Mouse (Mus musculus) bone marrow, adult 2 months (tissue): ENCODE results near the gene Prc1. TPM values are rescaled to one million over a fixed set of nuclear protein-coding genes. Genes with fewer than 3 reads are reported as not detected.

Source experiments
- H3K27ac ChIP-seq: fragments of 200-500 bp; 2 replicates; pipeline ENCODE4 v1.5.1; 2012; ENCODE audit warnings: low read depth, mild to moderate bottlenecking, control low read depth, inconsistent platforms, low read length; ENCODE audit not compliant: control insufficient read depth, poor library complexity, insufficient read depth
- H3K4me1 ChIP-seq: fragments of 200-500 bp; 2 replicates; pipeline ENCODE4 v1.6.1; 2011; ENCODE audit warnings: low read length; ENCODE audit not compliant: control insufficient read depth, insufficient read depth
- H3K4me3 ChIP-seq: fragments of 200-500 bp; replicated peaks from 2 replicates; pipeline ENCODE3; 2011; ENCODE audit warnings: mild to moderate bottlenecking, low read depth, low read length, control low read depth; ENCODE audit not compliant: control insufficient read depth
- CTCF ChIP-seq: fragments of 200-500 bp; IDR thresholded peaks from 2 replicates; pipeline ENCODE4 v1.5.1; 2011; ENCODE audit warnings: low read length, control low read depth; ENCODE audit not compliant: control insufficient read depth, insufficient read depth
- POLR2A ChIP-seq: fragments of 200-500 bp; IDR thresholded peaks from 2 replicates; pipeline ENCODE4 v1.6.1; 2011; ENCODE audit warnings: low read depth, mild to moderate bottlenecking, control low read depth, low read length, borderline replicate concordance; ENCODE audit not compliant: control insufficient read depth
- WGBS: fragments of 180-500 bp; shearing (Covaris S2); methylation state at CpG from one replicate; pipeline ENCODE4 v1.1.7; 2018; 5-methylcytosine and 5-hydroxymethylcytosine counted together
- polyA plus RNA-seq: library from polyadenylated mRNA; stranded (reverse); fragments of >200 nt; gene quantifications from 2 replicates; pipeline ENCODE4 v1.2.4, GENCODE M21; 2011; ENCODE audit warnings: low replicate concordance; ENCODE audit not compliant: missing spikeins, insufficient read depth, insufficient read length

The Prc1 gene
- polyA plus RNA-seq, 1 experiment = 172 TPM

DNA sequence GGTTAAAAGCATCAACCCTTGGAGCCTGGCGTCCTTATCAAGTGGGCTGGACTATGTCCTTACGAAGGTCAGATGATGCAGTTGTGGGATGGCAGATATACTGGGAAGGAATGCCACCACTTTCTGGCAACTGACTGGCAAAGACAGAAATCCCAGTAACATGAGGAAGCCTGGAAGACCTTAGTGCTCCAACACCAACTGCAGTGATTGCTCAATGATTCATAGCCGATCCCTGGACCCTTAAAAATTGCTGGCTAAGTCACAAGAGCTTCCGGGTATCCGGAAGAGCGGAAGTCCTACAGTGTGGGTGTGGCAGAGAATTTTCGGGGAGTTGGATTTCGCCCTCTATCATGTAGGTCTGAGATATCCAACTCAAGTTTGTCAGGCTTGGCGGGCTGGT, 51.9 kb downstream of the Prc1 start:
- 83% methylated on average over 9 of the region's 9 CpGs for WGBS
- H3K4me1 ChIP-seq = peaks cover 5% of the 10 kb centered on the region

DNA sequence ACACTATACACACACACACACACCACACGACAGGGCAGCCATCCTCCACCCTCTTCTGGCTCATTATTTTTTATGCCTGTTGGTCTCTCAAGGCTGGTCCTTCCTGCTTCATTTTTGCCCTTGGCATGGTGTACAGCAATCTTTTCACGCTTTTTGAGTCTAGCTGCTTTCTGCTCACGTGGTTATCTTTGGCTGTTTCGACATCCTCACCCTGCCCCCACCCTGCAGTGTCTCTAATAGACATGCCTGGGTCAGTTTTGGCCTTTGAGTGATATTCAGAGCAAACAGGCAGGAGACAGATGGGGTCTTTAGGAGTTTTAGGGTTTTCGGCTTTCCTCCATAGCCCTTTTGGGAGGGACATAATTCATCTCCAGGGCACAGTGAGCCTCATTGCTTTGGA, 52.6 kb downstream of the Prc1 start:
- H3K4me3 ChIP-seq = no peak overlapping the region
- TF ChIP-seq POLR2A = no peak
- no peak for TF ChIP-seq CTCF
- H3K4me1 ChIP-seq = peaks cover 5% of the 10 kb centered on the region
- 54% methylated on average over 5 of the region's 5 CpGs for WGBS
- no peak overlapping the region for H3K27ac ChIP-seq

More for the DNA sequence above, 51.9 kb downstream of the Prc1 start:
- no peak for TF ChIP-seq POLR2A
- no peak for TF ChIP-seq CTCF
- H3K27ac ChIP-seq = no peak overlapping the region
- no peak overlapping the region for H3K4me3 ChIP-seq

DNA sequence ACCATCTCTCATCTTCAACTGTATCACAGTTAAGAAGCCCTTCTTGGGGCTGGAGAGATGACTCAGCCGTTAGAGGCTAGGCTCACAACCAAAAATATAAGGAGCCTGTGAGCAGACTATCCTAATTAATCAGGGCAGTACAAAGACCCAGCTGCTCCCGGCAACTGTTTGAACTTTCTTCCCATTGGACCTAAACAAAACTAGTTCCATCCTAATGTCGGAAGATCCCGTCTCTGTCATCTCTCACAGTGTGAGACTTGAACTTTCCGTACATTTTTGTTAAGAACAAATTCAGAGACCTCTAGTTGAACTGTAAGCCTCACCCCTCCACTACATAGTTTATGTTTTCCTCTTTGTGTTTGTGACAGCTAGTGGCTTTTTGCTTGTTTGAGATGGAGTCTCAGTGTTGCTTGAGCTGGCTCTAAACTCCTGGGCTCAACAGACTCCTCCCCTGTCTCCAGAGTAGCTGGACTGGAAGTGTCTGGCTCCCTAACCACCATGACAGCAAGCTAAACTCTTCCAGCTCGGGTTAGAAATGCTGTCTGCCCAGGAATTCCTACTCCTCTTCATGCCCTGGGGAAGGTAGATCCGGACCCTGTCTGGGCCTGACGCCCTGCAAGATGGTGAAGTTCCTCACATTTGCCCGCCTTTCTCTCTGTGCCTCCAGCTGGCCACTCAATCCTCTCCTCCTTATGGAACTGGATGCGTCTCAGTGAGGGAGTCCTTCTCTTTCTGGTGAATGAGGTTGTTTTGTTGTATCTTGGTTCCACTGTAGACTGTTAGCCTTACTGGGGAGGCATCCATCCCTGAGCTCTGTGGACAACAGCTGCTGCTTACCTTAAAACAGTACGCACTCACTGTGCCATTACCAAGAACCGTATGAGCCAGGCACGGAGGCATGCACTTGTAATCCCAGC, 53.7 kb downstream of the Prc1 start:
- WGBS = 76% methylated on average over 13 of the region's 13 CpGs
- TF ChIP-seq CTCF = no peak
- TF ChIP-seq POLR2A = no peak
- Histone ChIP-seq H3K4me1 (peaks cover 5% of the 10 kb centered on the region), H3K27ac (no peak overlapping the region), H3K4me3 (no peak overlapping the region)

DNA sequence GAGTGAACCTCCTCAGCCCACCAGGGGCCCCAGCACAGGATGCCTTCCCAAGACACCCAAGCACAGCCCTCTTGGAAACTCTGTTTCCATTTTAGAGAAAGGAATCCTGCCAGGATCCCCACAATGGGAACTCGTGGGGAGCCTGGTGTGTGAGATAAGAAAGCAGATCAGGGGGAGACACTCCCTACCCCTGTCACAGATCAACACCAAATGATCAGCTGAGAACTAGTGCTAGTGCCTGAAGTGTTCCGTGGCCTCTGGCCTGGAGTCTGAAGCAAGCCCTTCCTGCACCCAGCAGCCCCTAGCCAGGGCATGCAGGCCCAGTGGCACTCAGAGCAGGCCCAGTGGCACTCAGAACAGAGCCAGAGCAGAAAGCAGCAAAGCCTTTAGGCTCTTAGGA, 56.6 kb downstream of the Prc1 start:
- H3K4me3 ChIP-seq = no peak overlapping the region
- H3K4me1 ChIP-seq = no peaks in the 10 kb centered on the region
- WGBS = 59% methylated on average over 2 of the region's 2 CpGs

DNA sequence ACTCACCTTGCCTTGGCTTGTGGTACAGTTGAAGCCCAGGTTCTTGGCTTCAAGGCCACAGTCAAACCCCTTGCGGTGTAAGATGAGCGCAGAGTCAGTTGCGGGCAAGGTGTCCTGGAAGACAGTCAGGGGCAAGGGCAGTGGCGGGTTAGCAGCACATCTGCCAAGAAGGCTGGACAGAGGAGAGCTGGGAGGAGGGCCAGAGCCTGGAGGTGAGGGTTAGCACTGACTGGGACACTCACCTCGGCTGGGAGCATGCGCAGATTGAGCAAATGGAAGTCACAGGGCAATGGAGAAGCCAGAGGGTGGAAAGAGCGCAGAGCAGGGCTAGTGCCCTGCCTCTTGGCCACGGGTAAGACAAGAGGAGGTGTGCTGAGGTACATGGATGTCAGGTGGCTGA, 58.7 kb downstream of the Prc1 start:
- 90% methylated on average over 8 of the region's 8 CpGs for WGBS
- TF ChIP-seq POLR2A (no peak), CTCF (no peak)
- Histone ChIP-seq H3K4me3 (no peak overlapping the region), H3K4me1 (no peaks in the 10 kb centered on the region), H3K27ac (no peak overlapping the region)

More for the DNA sequence above, 56.6 kb downstream of the Prc1 start:
- TF ChIP-seq POLR2A (no peak), CTCF (no peak)
- no peak overlapping the region for H3K27ac ChIP-seq

DNA sequence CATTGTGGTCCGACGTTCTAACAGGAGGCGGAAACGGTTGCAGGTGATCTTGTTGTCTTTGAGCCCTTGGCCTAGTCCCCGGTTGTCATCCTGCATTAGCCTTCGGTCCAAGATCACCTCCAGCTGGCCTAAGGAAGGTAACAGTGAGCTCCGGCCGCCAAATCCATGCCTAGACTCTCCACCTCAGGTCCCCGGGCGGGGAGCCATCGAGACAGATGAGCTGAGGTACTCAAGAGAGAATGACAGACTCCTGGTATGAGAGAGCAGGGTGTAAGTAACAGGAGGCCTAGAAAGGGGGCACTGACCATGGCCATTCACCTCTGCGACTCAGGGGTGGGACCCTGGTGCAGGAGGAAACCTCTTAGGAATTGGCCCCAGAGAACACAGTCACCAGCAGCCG, 62.1 kb downstream of the Prc1 start:
- Histone ChIP-seq H3K4me3 (no peak overlapping the region), H3K27ac (no peak overlapping the region), H3K4me1 (peaks cover 1% of the 10 kb centered on the region; the same call in 1 of the 2 replicates)
- WGBS = 88% methylated on average over 13 of the region's 13 CpGs
- TF ChIP-seq CTCF (no peak), POLR2A (no peak)

DNA sequence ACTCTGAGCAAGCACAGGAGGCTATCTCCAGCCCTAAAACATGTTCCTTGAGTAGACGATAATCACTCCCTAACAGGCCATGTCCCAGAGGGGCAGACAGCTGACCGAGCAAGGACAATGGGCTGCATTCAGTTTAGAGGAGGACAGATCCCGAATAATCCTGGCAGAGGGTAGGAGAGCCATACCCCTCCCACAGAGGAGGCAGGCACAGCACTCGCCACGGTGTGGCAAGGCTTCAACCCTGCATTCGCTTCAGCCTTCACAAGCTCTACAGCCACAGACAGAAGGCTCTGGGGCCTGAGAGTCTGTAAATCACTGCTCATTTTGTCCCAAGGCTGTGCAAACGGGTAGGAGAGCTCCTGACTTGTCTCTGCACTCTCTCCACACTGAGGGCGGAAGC, 62.9 kb downstream of the Prc1 start:
- peaks cover 1% of the 10 kb centered on the region; the same call in 1 of the 2 replicates for H3K4me1 ChIP-seq

DNA sequence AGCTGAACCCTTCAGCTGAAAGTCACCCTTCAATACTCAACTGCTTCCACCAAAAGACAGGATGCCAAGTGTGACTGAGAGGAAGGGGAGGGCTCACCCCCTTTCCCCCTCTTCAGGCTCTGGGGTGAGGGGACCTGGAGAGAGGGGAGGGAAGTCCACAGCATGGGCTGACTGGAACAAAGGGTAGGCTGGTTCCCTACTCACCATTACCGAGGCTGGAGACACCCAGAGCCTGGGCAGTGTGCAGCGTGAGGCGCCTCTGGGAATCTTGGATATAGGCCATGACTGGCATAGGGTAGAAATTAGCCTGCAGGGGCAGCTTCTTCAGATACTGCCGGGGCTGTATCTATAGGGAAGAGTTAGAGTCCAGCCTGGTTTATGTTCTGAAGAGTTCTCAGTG, 63.8 kb downstream of the Prc1 start:
- WGBS = 78% methylated on average over 4 of the region's 4 CpGs
- no peak overlapping the region for H3K4me3 ChIP-seq
- TF ChIP-seq POLR2A (no peak), CTCF (no peak)

More for the DNA sequence above, 62.9 kb downstream of the Prc1 start:
- Histone ChIP-seq H3K4me3 (no peak overlapping the region), H3K27ac (no peak overlapping the region)
- TF ChIP-seq CTCF = no peak
- TF ChIP-seq POLR2A = no peak
- WGBS = 88% methylated on average over 8 of the region's 8 CpGs

DNA sequence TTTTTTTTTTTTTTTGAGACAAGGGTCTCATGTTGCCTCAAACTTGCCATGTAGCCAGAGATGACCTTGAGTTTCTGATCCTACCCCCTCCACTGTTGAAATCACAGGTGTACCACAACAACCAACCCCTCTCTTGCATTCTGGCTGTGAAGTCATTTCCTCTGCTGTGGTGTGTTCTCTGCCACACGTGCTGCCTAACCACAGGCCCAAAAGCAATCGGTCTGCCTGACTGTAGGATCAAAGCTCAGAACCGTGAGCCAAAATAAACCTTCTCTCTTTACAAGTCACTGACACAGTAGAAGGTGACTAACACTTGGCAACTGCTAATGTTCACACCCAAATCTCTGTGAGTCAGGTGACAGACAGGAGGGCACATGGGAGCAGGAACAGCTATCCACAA, 66.2 kb downstream of the Prc1 start:
- Histone ChIP-seq H3K4me3 (no peak overlapping the region), H3K4me1 (peaks cover 1% of the 10 kb centered on the region; the same call in 1 of the 2 replicates), H3K27ac (no peak overlapping the region)
- 21% methylated on average over 3 of the region's 3 CpGs for WGBS
- TF ChIP-seq CTCF (no peak), POLR2A (no peak)

More for the DNA sequence above, 63.8 kb downstream of the Prc1 start:
- Histone ChIP-seq H3K4me1 (peaks cover 1% of the 10 kb centered on the region; the same call in 1 of the 2 replicates), H3K27ac (no peak overlapping the region)
